Mouse (Mus musculus) small intestine, adult 2 months (tissue): ENCODE data around the gene Tmem126b. TPM values are rescaled to one million over a fixed set of nuclear protein-coding genes. Genes with fewer than 3 reads are reported as not detected.

ENCODE experiments used
- H3K27ac ChIP-seq: fragments of 200-500 bp; 2 replicates; pipeline ENCODE4 v1.5.1; 2012; ENCODE audit warnings: low read depth, low read length, control low read depth, inconsistent platforms; ENCODE audit not compliant: insufficient read depth
- H3K27me3 ChIP-seq: fragments of 200-500 bp; 2 replicates; pipeline ENCODE4 v1.6.1; 2012; ENCODE audit warnings: mild to moderate bottlenecking, moderate library complexity, low read length, inconsistent platforms; ENCODE audit not compliant: control insufficient read depth, insufficient read depth
- H3K36me3 ChIP-seq: fragments of 200-500 bp; 2 replicates; pipeline ENCODE4 v1.6.1; 2012; ENCODE audit warnings: mild to moderate bottlenecking, low read length, control low read depth, inconsistent platforms; ENCODE audit not compliant: control insufficient read depth, insufficient read depth
- H3K4me1 ChIP-seq: fragments of 200-500 bp; 2 replicates; pipeline ENCODE4 v1.6.1; 2012; ENCODE audit warnings: low read length, inconsistent platforms, mixed read lengths; ENCODE audit not compliant: control insufficient read depth, insufficient read depth, insufficient read length
- H3K4me3 ChIP-seq: fragments of 200-500 bp; 2 replicates; pipeline ENCODE4 v1.5.1; 2012; ENCODE audit warnings: low read depth, mild to moderate bottlenecking, control low read depth, inconsistent platforms, low read length, moderate library complexity
- CTCF ChIP-seq: fragments of 200-500 bp; IDR thresholded peaks from 2 replicates; pipeline ENCODE4 v1.5.1; 2012; ENCODE audit warnings: low read depth, mild to moderate bottlenecking, control low read depth, inconsistent platforms, low read length, moderate library complexity, mixed read lengths; ENCODE audit not compliant: insufficient replicate concordance, insufficient read length; ENCODE audit errors: extremely low read depth
- POLR2A ChIP-seq: fragments of 200-500 bp; IDR thresholded peaks from 2 replicates; pipeline ENCODE4 v1.6.1; 2012; ENCODE audit warnings: low read depth, mild to moderate bottlenecking, control low read depth, inconsistent platforms, low read length, moderate library complexity
- WGBS: fragments of 180-500 bp; shearing (Covaris S2); methylation state at CpG from one replicate; pipeline ENCODE4 v1.1.7; 2018; 5-methylcytosine and 5-hydroxymethylcytosine counted together
- polyA plus RNA-seq: library from polyadenylated mRNA; depleted of rRNA; stranded (reverse); fragments of >200 nt; gene quantifications from 2 replicates; pipeline ENCODE4 v1.2.3, GENCODE M21; 2012

Tmem126b gene
- polyA plus RNA-seq, 1 experiment = 6.5 TPM

GRCm38 (mm10) chr7:90460930-90461329 lies 14.9 kb downstream of the Tmem126b start:
- WGBS = 13% methylated on average over 14 of the region's 14 CpGs
- no peaks in the 10 kb centered on the region for H3K27me3 ChIP-seq
- no peak for TF ChIP-seq POLR2A
- peak; percentile 66 for TF ChIP-seq CTCF
- H3K4me3 ChIP-seq = no peak overlapping the region
- no peaks in the 10 kb centered on the region for H3K36me3 ChIP-seq
- H3K4me1 ChIP-seq = peaks cover 10% of the 10 kb centered on the region; the same call in 1 of the 2 replicates
- H3K27ac ChIP-seq = no peak overlapping the region

GRCm38 (mm10) chr7:90460330-90460729 lies 15.5 kb downstream of the Tmem126b start:
- TF ChIP-seq POLR2A (no peak), CTCF (no peak)
- Histone ChIP-seq H3K27ac (no peak overlapping the region), H3K27me3 (no peaks in the 10 kb centered on the region), H3K4me3 (no peak overlapping the region), H3K4me1 (peaks cover 10% of the 10 kb centered on the region; the same call in 1 of the 2 replicates), H3K36me3 (no peaks in the 10 kb centered on the region)
- 42% methylated on average over 10 of the region's 10 CpGs for WGBS

GRCm38 (mm10) chr7:90457517-90457916 lies 18.3 kb downstream of the Tmem126b start:
- Histone ChIP-seq H3K36me3 (peaks cover 11% of the 10 kb centered on the region), H3K27ac (peak overlapping the region; percentile 79), H3K4me1 (peaks cover 8% of the 10 kb centered on the region), H3K4me3 (peak overlapping the region; percentile 81), H3K27me3 (no peaks in the 10 kb centered on the region)
- 8% methylated on average over 10 of the region's 10 CpGs for WGBS
- no peak for TF ChIP-seq POLR2A
- 0 out of 2 replicates have a peak, but pooled peaks have one; percentile 3 for TF ChIP-seq CTCF

- H3K27me3 ChIP-seq = no peaks in the 10 kb centered on the region
- H3K4me1 ChIP-seq = peaks cover 8% of the 10 kb centered on the region
- peak within 1 kb of the TSS; percentile 79 for H3K27ac ChIP-seq
- H3K36me3 ChIP-seq = peaks cover 14% of the 10 kb centered on the region
- TF ChIP-seq POLR2A (peak; percentile 75), CTCF (0 out of 2 replicates have a peak, but pooled peaks have one; percentile 22)
- H3K4me3 ChIP-seq = peak within 1 kb of the TSS; percentile 81
- under 1% methylated on average over 41 of the region's 41 CpGs for WGBS
These were observed 18.8 kb downstream of the Tmem126b start, which contains the start of gene Tmem126a for GRCm38 (mm10) chr7:90456845-90457468. Gene Tmem126a, minus strand, starts transcription at chr7:90457229.

GRCm38 (mm10) chr7:90456149-90456844 lies 19.5 kb downstream of the Tmem126b start:
- peak overlapping the region; percentile 81; the same call in 1 of the 2 replicates for H3K4me3 ChIP-seq

GRCm38 (mm10) chr7:90444206-90444605 lies 31.6 kb downstream of the Tmem126b start:
- WGBS = under 1% methylated on average over 6 of the region's 6 CpGs
- no peak overlapping the region for H3K27ac ChIP-seq
- H3K4me3 ChIP-seq = peak overlapping the region; percentile 95
- TF ChIP-seq CTCF (no peak), POLR2A (no peak)
- H3K36me3 ChIP-seq = peaks cover 15% of the 10 kb centered on the region
- 0 out of 2 replicates have a peak, but pooled peaks cover 3% of the 10 kb centered on the region for H3K4me1 ChIP-seq
- no peaks in the 10 kb centered on the region for H3K27me3 ChIP-seq

More at GRCm38 (mm10) chr7:90456149-90456844, 19.5 kb downstream of the Tmem126b start:
- WGBS = 3% methylated on average over 7 of the region's 7 CpGs
- peaks cover 18% of the 10 kb centered on the region for H3K36me3 ChIP-seq
- no peak overlapping the region; the same call in 1 of the 2 replicates for H3K27ac ChIP-seq
- H3K4me1 ChIP-seq = peaks cover 8% of the 10 kb centered on the region
- TF ChIP-seq POLR2A = no peak
- TF ChIP-seq CTCF = no peak
- H3K27me3 ChIP-seq = no peaks in the 10 kb centered on the region
